Mouse (Mus musculus) splenic B cell, adult 2 months (primary cell): ENCODE results near the gene Mmp15.
A peak's percentile ranks its signal among the peaks of the same experiment; 100 is the strongest.

ENCODE experiments used
- DNase-seq: peaks from one replicate; pipeline ENCODE4 v3.0.0-alpha.2; 2011; ENCODE audit warnings: low read depth, low spot score
- H3K27me3 ChIP-seq: 2 replicates; pipeline ENCODE4 v1.6.1; 2012; ENCODE audit warnings: mild to moderate bottlenecking, low read length, moderate library complexity, mixed read lengths; ENCODE audit not compliant: control insufficient read depth, poor library complexity, insufficient read depth, severe bottlenecking
- H3K36me3 ChIP-seq: 2 replicates; pipeline ENCODE4 v1.6.1; 2012; ENCODE audit warnings: mild to moderate bottlenecking, low read length, moderate library complexity, mixed read lengths; ENCODE audit not compliant: control insufficient read depth, poor library complexity, insufficient read depth, severe bottlenecking

Gene Mmp15

GRCm38 (mm10) chr8:95352871-95353866 is 1.1 kb downstream of the Mmp15 start:
- H3K36me3 ChIP-seq, result no peaks in the 10 kb centered on the region
- DNase-seq, result no peak
- H3K27me3 ChIP-seq, result peaks cover 3% of the 10 kb centered on the region; the same call in 1 of the 2 replicates

- Histone ChIP-seq H3K36me3 (no peaks in the 10 kb centered on the region), H3K27me3 (peaks cover 3% of the 10 kb centered on the region; the same call in 1 of the 2 replicates)
- no peak for DNase-seq
Observed at GRCm38 (mm10) chr8:95354606-95355005, 2.5 kb downstream of the Mmp15 start.

GRCm38 (mm10) chr8:95358550-95359411 is 6.7 kb downstream of the Mmp15 start:
- peaks cover 2% of the 10 kb centered on the region; the same call in 1 of the 2 replicates for H3K27me3 ChIP-seq
- H3K36me3 ChIP-seq, result no peaks in the 10 kb centered on the region
- DNase-seq, result no peak

- peak; percentile 27 for DNase-seq
- Histone ChIP-seq H3K27me3 (no peaks in the 10 kb centered on the region; the same call in 1 of the 2 replicates), H3K36me3 (no peaks in the 10 kb centered on the region)
Observed at GRCm38 (mm10) chr8:95360181-95361015, 8.3 kb downstream of the Mmp15 start.

GRCm38 (mm10) chr8:95361016-95361341 is 8.9 kb downstream of the Mmp15 start:
- Histone ChIP-seq H3K36me3 (no peaks in the 10 kb centered on the region), H3K27me3 (no peaks in the 10 kb centered on the region; the same call in 1 of the 2 replicates)
- DNase-seq, result no peak

GRCm38 (mm10) chr8:95362272-95362671 is 10.2 kb downstream of the Mmp15 start:
- Histone ChIP-seq H3K27me3 (no peaks in the 10 kb centered on the region), H3K36me3 (no peaks in the 10 kb centered on the region)
- no peak for DNase-seq

- no peaks in the 10 kb centered on the region for H3K36me3 ChIP-seq
- DNase-seq, result no peak
Observed at GRCm38 (mm10) chr8:95363849-95364248, 11.8 kb downstream of the Mmp15 start.

GRCm38 (mm10) chr8:95369581-95370326 is 17.7 kb downstream of the Mmp15 start:
- Histone ChIP-seq H3K36me3 (no peaks in the 10 kb centered on the region), H3K27me3 (no peaks in the 10 kb centered on the region)
- DNase-seq, result no peak

More at GRCm38 (mm10) chr8:95363849-95364248, 11.8 kb downstream of the Mmp15 start:
- no peaks in the 10 kb centered on the region for H3K27me3 ChIP-seq

- Histone ChIP-seq H3K27me3 (no peaks in the 10 kb centered on the region), H3K36me3 (no peaks in the 10 kb centered on the region)
- no peak for DNase-seq
Observed at GRCm38 (mm10) chr8:95373389-95374002, 21.4 kb downstream of the Mmp15 start.

- DNase-seq, result no peak
- Histone ChIP-seq H3K27me3 (no peaks in the 10 kb centered on the region), H3K36me3 (no peaks in the 10 kb centered on the region)
Observed at GRCm38 (mm10) chr8:95374429-95374828, 22.4 kb downstream of the Mmp15 start.

GRCm38 (mm10) chr8:95375374-95375930 is 23.4 kb downstream of the Mmp15 start:
- Histone ChIP-seq H3K27me3 (no peaks in the 10 kb centered on the region), H3K36me3 (no peaks in the 10 kb centered on the region)
- no peak for DNase-seq

- Histone ChIP-seq H3K36me3 (no peaks in the 10 kb centered on the region), H3K27me3 (no peaks in the 10 kb centered on the region)
- DNase-seq, result no peak
Observed at GRCm38 (mm10) chr8:95376309-95376999, 24.4 kb downstream of the Mmp15 start.

- Histone ChIP-seq H3K36me3 (no peaks in the 10 kb centered on the region), H3K27me3 (no peaks in the 10 kb centered on the region)
- no peak for DNase-seq
Observed at GRCm38 (mm10) chr8:95377101-95377500, 25.0 kb downstream of the Mmp15 start.
